Mouse (Mus musculus) stomach, postnatal 0 days (tissue): ENCODE data around the gene Rnf38. TPM values are rescaled to one million over a fixed set of nuclear protein-coding genes. Genes with fewer than 3 reads are reported as not detected.
A peak's percentile ranks its signal among the peaks of the same experiment; 100 is the strongest.

Experiments
- ATAC-seq: fragments of 200-750 bp; cut with Nextera tagmentation; 2 replicates; pipeline ENCODE4 v1.8.0; 2017; ENCODE audit not compliant: low FRiP score, low TSS enrichment
- DNase-seq: peaks from one replicate; pipeline ENCODE4 v3.0.0-alpha.2; 2016; ENCODE audit warnings: low spot score
- H3K27ac ChIP-seq: fragments of 300-500 bp; sonication (generic); replicated peaks from 2 replicates; pipeline ENCODE4 v1.5.1; 2014; ENCODE audit warnings: mild to moderate bottlenecking, control low read depth
- H3K27me3 ChIP-seq: fragments of 300-500 bp; sonication (generic); 2 replicates; pipeline ENCODE4 v1.6.1; 2014; ENCODE audit warnings: low read length; ENCODE audit not compliant: control insufficient read depth, insufficient read depth
- H3K36me3 ChIP-seq: fragments of 300-500 bp; sonication (generic); 2 replicates; pipeline ENCODE4 v1.6.1; 2014; ENCODE audit warnings: low read length, mixed read lengths; ENCODE audit not compliant: control insufficient read depth, insufficient read depth
- H3K4me1 ChIP-seq: fragments of 300-500 bp; sonication (generic); replicated peaks from 2 replicates; pipeline ENCODE4 v1.6.1; 2014; ENCODE audit warnings: antibody characterized with exemption; ENCODE audit not compliant: control insufficient read depth, insufficient read depth
- H3K4me2 ChIP-seq: fragments of 300-500 bp; sonication (generic); replicated peaks from 2 replicates; pipeline ENCODE4 v1.6.1; 2014; ENCODE audit warnings: low read depth, mild to moderate bottlenecking, control low read depth, moderate library complexity
- H3K4me3 ChIP-seq: fragments of 300-500 bp; sonication (generic); 2 replicates; pipeline ENCODE4 v1.5.1; 2014; ENCODE audit warnings: low read depth, low read length, control low read depth
- H3K9ac ChIP-seq: fragments of 300-500 bp; sonication (generic); 2 replicates; pipeline ENCODE4 v1.6.1; 2014; ENCODE audit warnings: mild to moderate bottlenecking, low read length, control low read depth, mixed read lengths
- H3K9me3 ChIP-seq: fragments of 300-500 bp; sonication (generic); 2 replicates; pipeline ENCODE4 v1.6.1; 2016; ENCODE audit warnings: low read length; ENCODE audit not compliant: control insufficient read depth
- CTCF ChIP-seq: IDR thresholded peaks from 2 replicates; pipeline ENCODE4 v1.5.1; 2016; ENCODE audit warnings: antibody characterized with exemption, low read depth, mild to moderate bottlenecking, moderate library complexity
- EP300 ChIP-seq: optimal IDR thresholded peaks from 2 replicates; pipeline ENCODE3; 2016; ENCODE audit warnings: antibody characterized with exemption
- WGBS: fragments of 180-500 bp; shearing (Covaris S2); extraction: QIAGEN DNeasy Blood & Tissue Kit; methylation state at CpG from one replicate; pipeline ENCODE4 v1.1.7; 2014; 5-methylcytosine and 5-hydroxymethylcytosine counted together
- microRNA-seq: library from miRNA; unstranded; fragments of <30 nt; microRNA quantifications from one replicate; pipeline ENCODE4, GENCODE M21; 2016
- polyA plus RNA-seq: library from polyadenylated mRNA; unstranded; fragments of >200 nt; fragmentation: Nextera tagmentation; extraction: Ambion mirVana; gene quantifications from 2 replicates; pipeline ENCODE4 v1.2.1, GENCODE M21; 2015

The Rnf38 gene
- polyA plus RNA-seq, 1 experiment from 2014 or later, result 6.3 TPM

GRCm38 (mm10) chr4:44084602-44085325 is 148.8 kb downstream of the Rnf38 start:
- peak; percentile 42 for TF ChIP-seq CTCF
- TF ChIP-seq EP300, result no peak
- Histone ChIP-seq H3K4me3 (0 out of 2 replicates have a peak overlapping the region, but pooled peaks have one; percentile 6), H3K27ac (peak overlapping the region; percentile 40; the same call in 1 of the 2 replicates), H3K27me3 (no peaks in the 10 kb centered on the region), H3K4me1 (no peaks in the 10 kb centered on the region), H3K9ac (no peak overlapping the region), H3K9me3 (no peaks in the 10 kb centered on the region), H3K4me2 (no peak overlapping the region), H3K36me3 (no peaks in the 10 kb centered on the region)
- DNase-seq (no peak), ATAC-seq (no peak)
- 75% methylated on average over 13 of the region's 13 CpGs for WGBS

DNA sequence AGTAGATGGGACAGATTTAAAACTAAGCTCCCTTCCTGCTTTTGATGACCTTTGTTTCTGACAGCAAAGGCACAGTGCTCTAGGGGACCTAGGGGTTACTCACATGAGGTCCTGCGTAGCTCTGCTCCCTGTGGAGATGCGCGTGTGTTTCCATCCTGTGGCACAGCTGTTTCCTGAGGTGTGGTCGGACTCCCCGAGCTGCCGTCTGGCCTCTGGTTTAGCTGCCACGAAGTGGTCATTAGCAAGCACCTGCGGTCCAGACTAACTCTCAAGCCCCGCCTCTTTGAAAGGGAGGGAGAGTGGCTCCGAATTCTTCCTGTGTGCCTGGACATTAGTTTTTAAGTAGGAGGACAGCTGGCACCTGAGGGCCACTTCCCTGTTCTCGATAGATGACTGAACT is 149.6 kb downstream of the Rnf38 start, which contains the start of gene Gne:
TSS of gene Gne (minus strand) at position 233 of the 400 bp plus-strand sequence.
- Histone ChIP-seq H3K36me3 (no peaks in the 10 kb centered on the region), H3K27ac (peak within 1 kb of the TSS; percentile 40), H3K9me3 (no peaks in the 10 kb centered on the region), H3K4me2 (peak within 1 kb of the TSS; percentile 36; the same call in 1 of the 2 replicates), H3K27me3 (no peaks in the 10 kb centered on the region), H3K4me1 (no peaks in the 10 kb centered on the region), H3K4me3 (peak within 1 kb of the TSS; percentile 6; the same call in 1 of the 2 replicates), H3K9ac (no peak within 1 kb of the TSS)
- 10% methylated on average over 11 of the region's 11 CpGs for WGBS
- DNase-seq (peak; percentile 42), ATAC-seq (peak; percentile 61)
- TF ChIP-seq CTCF, result no peak
- no peak for TF ChIP-seq EP300

DNA sequence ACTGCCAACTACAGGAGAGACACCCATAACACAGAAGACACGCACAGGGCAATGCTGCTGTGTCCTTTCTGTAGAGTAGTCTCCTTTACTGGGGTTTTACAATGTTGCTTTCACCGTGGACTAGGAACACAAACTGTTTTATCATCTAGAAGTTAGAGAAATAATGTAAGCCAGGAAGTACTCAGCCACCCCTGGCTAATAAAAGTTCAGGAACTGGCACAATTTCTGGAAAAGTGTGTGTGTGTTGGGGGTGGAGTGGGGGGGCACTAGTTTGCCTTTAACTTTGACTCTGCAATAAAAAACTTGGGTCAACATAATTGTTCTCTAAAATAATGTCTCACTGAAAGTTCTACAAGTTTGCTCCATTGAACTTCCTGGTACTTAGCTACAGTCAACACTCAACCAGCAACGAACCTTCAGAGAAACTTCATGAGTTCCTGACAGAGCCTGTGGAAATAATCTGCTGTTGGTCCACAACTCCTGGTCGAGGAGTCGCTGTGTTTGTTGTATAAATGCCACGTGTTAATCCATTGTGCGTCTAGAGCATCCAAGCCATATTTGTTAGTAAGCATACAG is 155.1 kb downstream of the Rnf38 start:
- Histone ChIP-seq H3K4me1 (no peaks in the 10 kb centered on the region), H3K4me3 (no peak overlapping the region), H3K4me2 (no peak overlapping the region), H3K9ac (no peak overlapping the region), H3K36me3 (no peaks in the 10 kb centered on the region), H3K27ac (no peak overlapping the region), H3K27me3 (no peaks in the 10 kb centered on the region), H3K9me3 (no peaks in the 10 kb centered on the region)
- TF ChIP-seq EP300 (no peak), CTCF (no peak)
- ATAC-seq (no peak), DNase-seq (no peak)
- WGBS, result 84% methylated on average over 7 of the region's 7 CpGs

Small RNA genes lying within 50 kb of the gene (microRNA-seq; reads per million reads assigned to microRNA genes)
- gene Mir5106, result not detected

Other genes starting within 250 kb of the Rnf38 start
- gene Clta, start 229.3 kb downstream of the Rnf38 start, polyA plus RNA-seq, result 191 and 194 TPM in 2 replicates
- 19.2 and 21.1 TPM in 2 replicates for gene Gne, start 149.6 kb downstream of the Rnf38 start, polyA plus RNA-seq
- 9.5 and 11.0 TPM in 2 replicates for gene Melk, start 67.1 kb upstream of the Rnf38 start, polyA plus RNA-seq